In genomic region chr7:65880666-65881289, GRCm38 (mm10) we compare ENCODE assay signal across 10 mouse cellular contexts. TPM values are rescaled to one million over a fixed set of nuclear protein-coding genes. Genes with fewer than 3 reads are reported as not detected.
A peak's percentile ranks its signal among the peaks of the same experiment; 100 is the strongest.
DNase-seq lines count a peak whose midpoint lies in the region; ATAC-seq and TF ChIP-seq lines count a peak whose summit lies in the region.
"Had no signal": no experiment of that assay in that cellular context is flagged by ENCODE, and none has a peak within 500 bp of the region (broad histone marks: within the 10 kb centered on the region; RNA-seq: fewer than 3 reads in every experiment).

No protein-coding gene starts in this region.

- 83% methylated on average over 5 of the region's 5 CpGs for WGBS in hindbrain, embryonic 13.5 days
- WGBS in hindbrain, embryonic 11.5 days = 88% methylated on average over 5 of the region's 5 CpGs
- 77% methylated on average over 5 of the region's 5 CpGs for WGBS in midbrain, postnatal 0 days
- WGBS in midbrain, embryonic 10.5 days = 87% methylated on average over 5 of the region's 5 CpGs
- 56% methylated on average over 5 of the region's 5 CpGs for WGBS in limb, embryonic 15.5 days

- ATAC-seq in hindbrain, embryonic 13.5 days (ENCODE audit: low FRiP score) = no peak
- no peak for ATAC-seq in hindbrain, embryonic 11.5 days (ENCODE audit: low FRiP score)
- ATAC-seq in midbrain, postnatal 0 days (ENCODE audit: low FRiP score) = no peak
- ATAC-seq in limb, embryonic 15.5 days (ENCODE audit: insufficient number of reproducible peaks, low FRiP score, low TSS enrichment, low read depth) = no peak

- intact Hi-C loops in gastrocnemius, postnatal 36 days (cut with DNase I) = no loop called here

- H3K36me3 ChIP-seq in hindbrain, embryonic 13.5 days = no peaks in the 10 kb centered on the region
- H3K36me3 ChIP-seq in hindbrain, embryonic 11.5 days (ENCODE audit: control insufficient read depth, insufficient read depth, low read length) = no peaks in the 10 kb centered on the region
- no peaks in the 10 kb centered on the region for H3K36me3 ChIP-seq in midbrain, postnatal 0 days (ENCODE audit: insufficient read depth, low read length)
- H3K36me3 ChIP-seq in midbrain, embryonic 10.5 days = no peaks in the 10 kb centered on the region
- H3K36me3 ChIP-seq in limb, embryonic 15.5 days = no peaks in the 10 kb centered on the region

- no peaks in the 10 kb centered on the region for H3K9me3 ChIP-seq in hindbrain, embryonic 13.5 days
- no peaks in the 10 kb centered on the region for H3K9me3 ChIP-seq in hindbrain, embryonic 11.5 days (ENCODE audit: control insufficient read depth, low read length)
- no peaks in the 10 kb centered on the region for H3K9me3 ChIP-seq in midbrain, postnatal 0 days (ENCODE audit: low read length)
- H3K9me3 ChIP-seq in midbrain, embryonic 10.5 days (replicated peaks) = no peaks in the 10 kb centered on the region
- no peaks in the 10 kb centered on the region for H3K9me3 ChIP-seq in limb, embryonic 15.5 days

- no peak overlapping the region for H3K4me3 ChIP-seq in hindbrain, embryonic 13.5 days
- no peak overlapping the region for H3K4me3 ChIP-seq in hindbrain, embryonic 11.5 days (ENCODE audit: low read depth, low read length)
- H3K4me3 ChIP-seq in midbrain, postnatal 0 days (ENCODE audit: low read depth, low read length) = no peak overlapping the region
- no peak overlapping the region for H3K4me3 ChIP-seq in midbrain, embryonic 10.5 days
- no peak overlapping the region for H3K4me3 ChIP-seq in limb, embryonic 15.5 days

- H3K9ac ChIP-seq in hindbrain, embryonic 13.5 days = no peak overlapping the region
- no peak overlapping the region for H3K9ac ChIP-seq in hindbrain, embryonic 11.5 days (ENCODE audit: low read depth, low read length)
- no peak overlapping the region for H3K9ac ChIP-seq in midbrain, postnatal 0 days (replicated peaks; ENCODE audit: low read length, poor library complexity, severe bottlenecking)
- H3K9ac ChIP-seq in limb, embryonic 15.5 days = no peak overlapping the region

- no peak for DNase-seq in hindbrain, embryonic 11.5 days (ENCODE audit: low spot score)
- no peak for DNase-seq in midbrain, postnatal 0 days (ENCODE audit: low spot score)
- no peak for DNase-seq in midbrain, embryonic 10.5 days (ENCODE audit: low spot score)
- no peak for DNase-seq in cerebellum, adult 9-11 months
- DNase-seq in gastrocnemius, postnatal 36 days = no peak
- DNase-seq: kidney, postnatal 14 days; spleen, adult 18-20 months; thymus, postnatal 25 days had no signal

- no peak for TF ChIP-seq CTCF in midbrain, postnatal 0 days (IDR thresholded peaks at IDR 0.05)

- H3K4me2 ChIP-seq in hindbrain, embryonic 13.5 days = peak overlapping the region; percentile 31; the same call in 1 of the 2 replicates
- H3K4me2 ChIP-seq in hindbrain, embryonic 11.5 days (replicated peaks; ENCODE audit: low read depth, low read length) = no peak overlapping the region
- 0 out of 2 replicates have a peak overlapping the region, but pooled peaks have one; percentile 31 for H3K4me2 ChIP-seq in midbrain, postnatal 0 days (ENCODE audit: low read depth, low read length, poor library complexity, severe bottlenecking)
- peak overlapping the region; percentile 43 for H3K4me2 ChIP-seq in limb, embryonic 15.5 days

- H3K27ac ChIP-seq in hindbrain, embryonic 13.5 days = no peak overlapping the region
- H3K27ac ChIP-seq in hindbrain, embryonic 11.5 days (ENCODE audit: low read depth, low read length) = no peak overlapping the region
- no peak overlapping the region for H3K27ac ChIP-seq in midbrain, postnatal 0 days (ENCODE audit: low read depth, low read length)
- no peak overlapping the region for H3K27ac ChIP-seq in midbrain, embryonic 10.5 days (replicated peaks)
- H3K27ac ChIP-seq in limb, embryonic 15.5 days = no peak overlapping the region

- peaks cover 12% of the 10 kb centered on the region for H3K4me1 ChIP-seq in hindbrain, embryonic 13.5 days (replicated peaks)
- H3K4me1 ChIP-seq in hindbrain, embryonic 11.5 days (replicated peaks; ENCODE audit: control insufficient read depth, insufficient read depth, low read length) = no peaks in the 10 kb centered on the region
- no peaks in the 10 kb centered on the region for H3K4me1 ChIP-seq in midbrain, postnatal 0 days (ENCODE audit: insufficient read depth, low read length)
- no peaks in the 10 kb centered on the region for H3K4me1 ChIP-seq in midbrain, embryonic 10.5 days
- H3K4me1 ChIP-seq in limb, embryonic 15.5 days = peaks cover 10% of the 10 kb centered on the region

- H3K27me3 ChIP-seq in hindbrain, embryonic 13.5 days = no peaks in the 10 kb centered on the region
- H3K27me3 ChIP-seq in hindbrain, embryonic 11.5 days (ENCODE audit: control insufficient read depth, insufficient read depth, low read length) = no peaks in the 10 kb centered on the region
- no peaks in the 10 kb centered on the region for H3K27me3 ChIP-seq in midbrain, postnatal 0 days (ENCODE audit: insufficient read depth, low read length)
- no peaks in the 10 kb centered on the region for H3K27me3 ChIP-seq in midbrain, embryonic 10.5 days (ENCODE audit: low read depth, poor library complexity, severe bottlenecking)
- H3K27me3 ChIP-seq in limb, embryonic 15.5 days = no peaks in the 10 kb centered on the region

RNA-seq across cellular contexts. Expression of gene Pcsk6, which starts 19.2 kb away (rescaled TPM):
- polyA plus RNA-seq in hindbrain, embryonic 13.5 days (2015; fragmentation: Nextera tagmentation; extraction: Ambion mirVana) = 0.52 and 0.66 TPM in 2 replicates
- polyA plus RNA-seq in hindbrain, embryonic 11.5 days (2014; fragmentation: Nextera tagmentation; extraction: Ambion mirVana) = 1.1 and 2.4 TPM in 2 replicates
- total RNA-seq in midbrain, postnatal 0 days (2014; rRNA removed) = 8.3 and 14.9 TPM in 2 replicates
- polyA plus RNA-seq in midbrain, postnatal 0 days (2015; fragmentation: Nextera tagmentation; extraction: Ambion mirVana) = 1.5 and 1.8 TPM in 2 replicates
- 0.70 and 0.74 TPM in 2 replicates for polyA plus RNA-seq in midbrain, embryonic 10.5 days (2016; fragmentation: Nextera tagmentation; extraction: Ambion mirVana)
- 10.3 and 10.8 TPM in 2 replicates for polyA plus RNA-seq in limb, embryonic 15.5 days (2015; fragmentation: Nextera tagmentation; extraction: Ambion mirVana)
- total RNA-seq in gastrocnemius, postnatal 36 days (2021) = 10 to 100 TPM; 19.0 to 19.6 TPM
